Mouse (Mus musculus): ENCODE data around the gene Bloc1s4. TPM values are rescaled to one million over a fixed set of nuclear protein-coding genes. Genes with fewer than 3 reads are reported as not detected.

Gene Bloc1s4
- polyA plus RNA-seq, 1 experiment: not detected

DNA sequence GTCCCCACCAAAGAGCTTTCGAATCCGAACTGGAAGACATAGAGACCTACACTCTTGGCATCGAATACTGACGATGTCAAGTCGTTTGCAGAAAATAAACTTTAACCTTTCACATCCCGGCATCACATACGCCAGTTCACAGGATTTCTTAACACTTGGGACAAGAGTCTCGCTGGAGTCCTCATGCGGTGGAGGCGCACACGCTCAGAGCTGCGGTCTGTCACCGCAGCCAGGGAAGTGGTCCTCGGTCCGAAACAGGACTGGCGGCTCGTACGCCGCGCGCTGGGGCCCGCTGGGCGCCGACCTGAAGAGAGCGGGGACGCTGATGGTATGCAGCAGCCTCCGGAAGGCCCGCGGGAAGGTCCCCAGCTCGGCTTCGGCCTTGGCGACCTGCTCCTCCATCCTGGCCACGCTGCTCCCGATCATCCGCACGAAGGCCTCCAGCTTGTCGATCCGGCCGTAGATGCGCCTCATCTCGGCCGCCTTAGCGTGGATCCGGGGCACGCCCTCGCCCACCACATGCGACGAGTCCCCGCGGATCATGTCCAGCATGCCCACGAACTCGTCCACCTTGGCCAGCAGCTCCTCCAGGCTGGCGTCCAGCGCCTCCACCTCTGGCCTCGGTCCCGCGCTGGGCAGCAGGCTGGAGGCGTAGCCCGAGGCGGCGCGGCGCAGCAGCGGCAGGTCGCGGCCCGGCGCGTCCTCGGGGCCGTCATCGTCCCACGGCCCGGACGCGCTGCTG is 485 bp downstream of the Bloc1s4 start:
- Histone ChIP-seq H3K4me1 (ENCODE audit: control insufficient read depth, insufficient read depth, low read length) (peaks cover 2% of the 10 kb centered on the region; the same call in 1 of the 2 replicates), H3K4me3 (ENCODE audit: insufficient read depth, low read depth, low read length) (peak overlapping the region; percentile 64), H3K27ac (ENCODE audit: insufficient read depth, low read depth, low read length) (no peak overlapping the region)
- TF ChIP-seq CTCF (IDR thresholded peaks at IDR 0.05; ENCODE audit: insufficient read depth, low read depth, low read length) (no peak), POLR2A (IDR thresholded peaks at IDR 0.05; ENCODE audit: insufficient read depth, low read depth, low read length) (no peak)
- 1% methylated on average over 76 of the region's 76 CpGs for WGBS

DNA sequence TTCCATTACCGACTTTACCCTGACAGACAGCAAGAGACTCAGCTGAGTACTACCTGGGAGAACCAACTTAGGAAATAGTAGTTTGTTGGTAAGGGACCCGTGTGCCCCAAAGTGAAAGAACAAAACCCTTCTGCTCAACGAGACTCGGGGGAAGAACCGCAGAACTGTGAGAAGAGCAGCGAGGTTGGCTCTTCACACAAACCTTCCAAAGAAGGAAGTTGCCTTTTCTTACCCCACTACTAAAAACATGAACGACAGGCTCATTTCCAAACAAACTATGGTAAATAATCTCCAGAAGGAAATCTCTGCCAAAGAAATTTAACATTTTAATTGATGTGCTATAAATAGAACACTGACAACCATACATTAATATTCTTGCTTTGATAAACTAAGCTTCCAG is 1.4 kb downstream of the Bloc1s4 start:
- TF ChIP-seq CTCF (IDR thresholded peaks at IDR 0.05; ENCODE audit: insufficient read depth, low read depth, low read length): no peak
- Histone ChIP-seq H3K4me1 (ENCODE audit: control insufficient read depth, insufficient read depth, low read length) (peaks cover 5% of the 10 kb centered on the region; the same call in 1 of the 2 replicates), H3K4me3 (ENCODE audit: insufficient read depth, low read depth, low read length) (no peak overlapping the region), H3K27ac (ENCODE audit: insufficient read depth, low read depth, low read length) (no peak overlapping the region)
- 79% methylated on average over 7 of the region's 7 CpGs for WGBS

DNA sequence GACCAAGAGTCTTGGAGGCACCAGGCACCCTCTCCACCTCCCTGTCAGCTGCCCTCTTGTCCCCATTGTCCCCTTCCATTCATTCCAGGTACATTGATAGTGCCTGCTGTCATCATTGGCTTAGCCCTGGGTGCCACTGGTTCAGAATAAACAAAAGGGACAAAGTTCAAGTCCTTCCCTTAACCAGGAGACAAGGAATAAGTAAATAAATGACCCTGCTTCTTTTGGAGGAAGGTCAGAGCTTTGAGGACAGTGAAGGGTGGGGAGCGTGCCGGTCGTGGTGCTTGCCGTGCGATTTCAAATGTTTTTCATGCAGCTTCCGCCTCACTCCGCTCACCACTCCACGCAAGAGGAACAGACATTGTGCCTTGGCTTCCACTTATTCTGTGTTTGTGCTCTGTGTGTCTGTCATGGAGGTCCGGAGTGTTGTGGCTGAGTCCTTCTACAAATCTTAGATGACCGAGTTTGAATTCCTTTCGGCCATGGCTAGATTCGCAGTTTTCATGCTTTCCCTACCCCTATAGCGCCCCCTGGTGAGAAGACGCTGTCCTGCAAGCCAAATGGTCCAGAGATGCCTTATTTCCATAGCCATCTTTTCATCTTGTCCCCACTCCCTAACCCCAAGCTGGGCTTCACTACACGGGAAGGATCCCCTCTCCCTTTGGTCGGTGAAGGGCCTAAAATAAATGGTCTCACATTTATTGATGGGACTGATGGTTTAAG is 6.2 kb downstream of the Bloc1s4 start:
- WGBS: 40% methylated on average over 16 of the region's 16 CpGs
- Histone ChIP-seq H3K4me1 (ENCODE audit: control insufficient read depth, insufficient read depth, low read length) (peaks cover 12% of the 10 kb centered on the region; the same call in 1 of the 2 replicates), H3K27ac (ENCODE audit: insufficient read depth, low read depth, low read length) (no peak overlapping the region), H3K4me3 (ENCODE audit: insufficient read depth, low read depth, low read length) (no peak overlapping the region)
- TF ChIP-seq CTCF (IDR thresholded peaks at IDR 0.05; ENCODE audit: insufficient read depth, low read depth, low read length): peak; percentile 48
- TF ChIP-seq POLR2A (IDR thresholded peaks at IDR 0.05; ENCODE audit: insufficient read depth, low read depth, low read length): no peak

DNA sequence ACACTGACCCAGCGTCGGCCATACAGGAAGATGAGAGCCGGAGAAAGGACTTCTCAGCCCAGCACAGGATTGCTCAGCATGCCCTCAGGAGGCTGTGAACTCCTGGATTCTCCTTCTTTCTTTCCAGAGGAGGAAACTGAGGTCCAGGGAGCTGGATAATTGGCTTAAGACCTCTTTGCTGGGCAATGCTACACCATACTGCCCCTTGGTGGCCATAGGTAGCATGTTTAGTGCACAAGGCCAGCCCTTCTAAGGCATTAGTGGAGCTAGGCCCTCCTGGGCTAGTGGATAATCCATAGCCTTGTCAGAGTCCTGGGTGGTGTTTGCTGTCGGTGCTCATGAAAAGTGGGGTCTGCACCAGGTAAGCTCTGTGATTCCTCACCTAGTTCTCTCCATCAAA is 8.6 kb downstream of the Bloc1s4 start:
- H3K4me1 ChIP-seq (ENCODE audit: control insufficient read depth, insufficient read depth, low read length): peaks cover 9% of the 10 kb centered on the region; the same call in 1 of the 2 replicates
- H3K27ac ChIP-seq (ENCODE audit: insufficient read depth, low read depth, low read length): no peak overlapping the region
- TF ChIP-seq CTCF (IDR thresholded peaks at IDR 0.05; ENCODE audit: insufficient read depth, low read depth, low read length): no peak
- TF ChIP-seq POLR2A (IDR thresholded peaks at IDR 0.05; ENCODE audit: insufficient read depth, low read depth, low read length): no peak
- no peak overlapping the region for H3K4me3 ChIP-seq (ENCODE audit: insufficient read depth, low read depth, low read length)
- WGBS: 69% methylated on average over 4 of the region's 4 CpGs

DNA sequence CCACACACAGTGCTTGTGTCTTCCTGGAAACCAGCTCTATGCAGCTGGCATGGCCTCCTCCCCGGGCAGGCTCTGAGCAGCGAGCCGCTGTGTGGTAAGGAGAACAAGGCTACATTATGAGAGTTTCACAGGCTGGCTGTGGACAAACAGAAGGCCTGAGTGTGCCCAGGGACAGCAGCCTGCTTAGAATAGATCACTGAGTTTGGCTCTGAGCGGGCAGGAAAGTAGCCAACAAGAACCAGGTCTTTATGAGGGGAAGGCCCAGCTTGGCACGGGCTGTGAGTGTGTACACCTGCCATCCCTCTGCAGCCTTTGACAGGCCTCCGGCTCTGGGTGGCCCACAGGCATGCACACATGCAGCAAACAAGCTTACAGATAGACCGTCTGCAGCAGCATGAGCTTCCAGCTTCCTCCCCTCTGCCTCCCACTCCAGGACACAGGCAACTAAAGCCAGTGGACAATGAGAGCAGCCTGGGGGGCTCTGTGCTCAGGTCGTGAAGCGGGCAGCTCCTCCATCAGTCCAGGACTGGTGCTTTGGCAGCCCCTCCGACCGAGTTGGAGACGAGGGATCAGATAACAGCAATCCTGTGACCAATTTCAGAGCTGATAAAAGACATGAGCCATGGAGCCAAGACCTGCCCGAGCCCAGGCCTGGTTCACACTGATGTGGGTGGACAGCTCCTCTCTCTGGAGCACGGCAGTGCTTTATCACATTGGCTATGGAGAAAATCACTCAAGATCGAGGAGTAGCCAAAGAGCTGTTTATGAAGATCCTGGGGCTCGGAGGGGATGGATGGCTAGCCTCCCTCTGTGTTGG is 9.4 kb downstream of the Bloc1s4 start:
- H3K4me3 ChIP-seq (ENCODE audit: insufficient read depth, low read depth, low read length): no peak overlapping the region
- H3K4me1 ChIP-seq (ENCODE audit: control insufficient read depth, insufficient read depth, low read length): peaks cover 9% of the 10 kb centered on the region; the same call in 1 of the 2 replicates
- no peak overlapping the region for H3K27ac ChIP-seq (ENCODE audit: insufficient read depth, low read depth, low read length)
- 48% methylated on average over 16 of the region's 16 CpGs for WGBS
- TF ChIP-seq CTCF (IDR thresholded peaks at IDR 0.05; ENCODE audit: insufficient read depth, low read depth, low read length): no peak
- TF ChIP-seq POLR2A (IDR thresholded peaks at IDR 0.05; ENCODE audit: insufficient read depth, low read depth, low read length): no peak

DNA sequence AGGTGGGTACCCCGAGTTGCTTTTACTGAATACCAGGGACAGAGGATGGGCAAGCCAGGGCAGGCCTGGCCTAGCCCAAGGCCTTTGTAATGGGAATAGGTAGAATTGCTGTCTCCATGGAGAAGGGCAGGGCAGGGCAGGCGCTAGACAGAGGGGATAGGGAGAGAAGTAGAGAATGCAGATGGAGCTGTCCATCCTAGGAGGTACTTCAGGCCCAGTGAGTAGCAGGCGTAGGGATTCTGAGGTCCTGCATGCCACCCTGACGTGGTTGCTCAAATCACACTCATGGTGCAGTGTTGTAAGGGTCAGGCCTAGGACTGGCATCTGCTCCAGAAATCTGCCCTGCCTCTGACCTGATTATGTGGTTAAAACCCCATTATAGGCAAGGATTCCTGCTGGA is 10.7 kb downstream of the Bloc1s4 start:
- Histone ChIP-seq H3K4me3 (ENCODE audit: insufficient read depth, low read depth, low read length) (no peak overlapping the region), H3K27ac (ENCODE audit: insufficient read depth, low read depth, low read length) (no peak overlapping the region), H3K4me1 (ENCODE audit: control insufficient read depth, insufficient read depth, low read length) (peaks cover 9% of the 10 kb centered on the region; the same call in 1 of the 2 replicates)
- 84% methylated on average over 4 of the region's 4 CpGs for WGBS
- TF ChIP-seq CTCF (IDR thresholded peaks at IDR 0.05; ENCODE audit: insufficient read depth, low read depth, low read length) (no peak), POLR2A (IDR thresholded peaks at IDR 0.05; ENCODE audit: insufficient read depth, low read depth, low read length) (no peak)

DNA sequence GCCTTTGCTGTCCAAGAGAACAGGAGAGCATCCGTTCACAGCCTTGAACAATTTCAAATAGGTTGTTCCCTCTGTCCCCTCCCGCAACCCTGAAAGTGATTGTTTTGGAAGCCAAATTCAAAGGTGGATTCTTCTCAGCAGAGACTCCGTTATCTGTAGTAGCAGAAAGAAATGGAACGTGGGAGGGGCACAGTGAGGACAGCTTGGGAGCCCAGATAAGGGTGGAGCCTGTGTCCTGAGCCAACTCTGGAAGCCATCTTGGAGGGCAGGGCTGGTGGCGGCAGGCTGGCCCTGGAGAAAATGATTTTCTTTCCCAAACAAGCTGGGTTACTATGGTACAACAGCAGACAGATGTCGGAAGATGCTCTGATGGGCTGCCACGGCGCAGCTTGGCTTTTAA is 12.4 kb downstream of the Bloc1s4 start:
- no peak overlapping the region for H3K27ac ChIP-seq (ENCODE audit: insufficient read depth, low read depth, low read length)
- 80% methylated on average over 8 of the region's 8 CpGs for WGBS
- 0 out of 2 replicates have a peak, but pooled peaks cover 7% of the 10 kb centered on the region for H3K4me1 ChIP-seq (ENCODE audit: control insufficient read depth, insufficient read depth, low read length)
- no peak overlapping the region for H3K4me3 ChIP-seq (ENCODE audit: insufficient read depth, low read depth, low read length)
- TF ChIP-seq CTCF (IDR thresholded peaks at IDR 0.05; ENCODE audit: insufficient read depth, low read depth, low read length): no peak

DNA sequence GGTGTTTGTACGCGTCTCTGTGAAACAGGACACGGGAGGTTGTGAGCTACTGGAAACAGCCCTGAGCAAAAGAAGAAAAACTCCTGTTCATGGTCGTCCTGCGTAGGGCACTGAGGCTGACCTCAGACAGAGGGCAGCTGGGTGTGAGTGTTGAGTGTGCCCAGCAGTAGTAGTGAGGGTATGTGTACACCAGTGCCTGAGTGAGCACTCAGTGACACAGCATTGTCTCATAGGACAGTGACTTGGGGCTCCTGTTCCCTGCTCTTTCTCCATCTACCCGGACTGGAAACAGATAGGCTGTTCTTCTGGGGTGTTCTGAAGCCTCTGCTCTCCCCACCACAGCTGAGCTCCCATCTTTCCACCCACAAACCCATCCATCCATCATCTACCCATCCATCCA is 13.3 kb downstream of the Bloc1s4 start:
- TF ChIP-seq CTCF (IDR thresholded peaks at IDR 0.05; ENCODE audit: insufficient read depth, low read depth, low read length): no peak
- no peak for TF ChIP-seq POLR2A (IDR thresholded peaks at IDR 0.05; ENCODE audit: insufficient read depth, low read depth, low read length)
- 90% methylated on average over 6 of the region's 6 CpGs for WGBS

More for the DNA sequence above, 13.3 kb downstream of the Bloc1s4 start:
- Histone ChIP-seq H3K27ac (ENCODE audit: insufficient read depth, low read depth, low read length) (no peak overlapping the region), H3K4me3 (ENCODE audit: insufficient read depth, low read depth, low read length) (no peak overlapping the region), H3K4me1 (ENCODE audit: control insufficient read depth, insufficient read depth, low read length) (0 out of 2 replicates have a peak, but pooled peaks cover 7% of the 10 kb centered on the region)

Data from olfactory bulb, adult 2 months (tissue).